In genomic region chr13:53234844-53235243, GRCm38 (mm10) we compare ENCODE assay signal across 15 mouse cellular contexts. TPM values are rescaled to one million over a fixed set of nuclear protein-coding genes. Genes with fewer than 3 reads are reported as not detected.
DNase-seq lines count a peak whose midpoint lies in the region; ATAC-seq lines count a peak whose summit lies in the region.
"Had no signal": no experiment of that assay in that cellular context is flagged by ENCODE, and none has a peak within 500 bp of the region (broad histone marks: within the 10 kb centered on the region; RNA-seq: fewer than 3 reads in every experiment).

No protein-coding gene starts in this region.

- DNase-seq in heart, embryonic 10.5 days (ENCODE audit: low spot score), result no peak
- no peak for DNase-seq in heart, postnatal 25 days (ENCODE audit: low spot score)
- DNase-seq in midbrain, embryonic 11.5 days (ENCODE audit: low spot score, missing footprints), result peak; percentile 91
- DNase-seq in ZHBTc4 (ENCODE audit: low read depth, low spot score), result peak; percentile 96
- no peak for DNase-seq in limb, embryonic 11.5 days (ENCODE audit: low spot score)
- DNase-seq in lung, postnatal 4 days, result no peak
- no peak for DNase-seq in thymus, postnatal 25 days
- DNase-seq: cerebellum, postnatal 25 days; gastrocnemius, postnatal 36 days; heart, postnatal 36 days; liver; lung, postnatal 10 days; thymus, postnatal 36 days had no signal

- no peak overlapping the region for H3K4me3 ChIP-seq in heart, embryonic 10.5 days
- no peak overlapping the region for H3K4me3 ChIP-seq in midbrain, embryonic 11.5 days (ENCODE audit: low read depth, low read length)
- no peak overlapping the region for H3K4me3 ChIP-seq in midbrain, embryonic 15.5 days
- H3K4me3 ChIP-seq in limb, embryonic 11.5 days (ENCODE audit: low read depth, low read length), result no peak overlapping the region
- H3K4me3 ChIP-seq: erythroblast, embryonic 14.5 days had no signal

- peaks cover 82% of the 10 kb centered on the region for H3K4me1 ChIP-seq in heart, embryonic 10.5 days
- peaks cover 31% of the 10 kb centered on the region for H3K4me1 ChIP-seq in midbrain, embryonic 11.5 days (ENCODE audit: control insufficient read depth, insufficient read depth, low read length)
- H3K4me1 ChIP-seq in midbrain, embryonic 15.5 days, result peaks cover 24% of the 10 kb centered on the region
- peaks cover 62% of the 10 kb centered on the region for H3K4me1 ChIP-seq in limb, embryonic 11.5 days (ENCODE audit: control insufficient read depth, insufficient read depth, low read length)

- 15% methylated on average over 12 of the region's 12 CpGs for WGBS in heart, embryonic 10.5 days
- WGBS in midbrain, embryonic 11.5 days, result 2% methylated on average over 12 of the region's 12 CpGs
- WGBS in midbrain, embryonic 15.5 days, result 8% methylated on average over 12 of the region's 12 CpGs
- WGBS in limb, embryonic 11.5 days, result 4% methylated on average over 12 of the region's 12 CpGs

- no peaks in the 10 kb centered on the region for H3K36me3 ChIP-seq in heart, embryonic 10.5 days
- H3K36me3 ChIP-seq in midbrain, embryonic 11.5 days (ENCODE audit: control insufficient read depth, insufficient read depth, low read length), result no peaks in the 10 kb centered on the region
- no peaks in the 10 kb centered on the region for H3K36me3 ChIP-seq in midbrain, embryonic 15.5 days (replicated peaks)
- H3K36me3 ChIP-seq in limb, embryonic 11.5 days (ENCODE audit: control insufficient read depth, insufficient read depth, low read length), result no peaks in the 10 kb centered on the region

- no peaks in the 10 kb centered on the region for H3K27me3 ChIP-seq in heart, embryonic 10.5 days (ENCODE audit: insufficient read depth, poor library complexity, severe bottlenecking)
- H3K27me3 ChIP-seq in midbrain, embryonic 11.5 days (ENCODE audit: control insufficient read depth, insufficient read depth, low read length), result peaks cover 3% of the 10 kb centered on the region
- peaks cover 5% of the 10 kb centered on the region; the same call in 1 of the 2 replicates for H3K27me3 ChIP-seq in midbrain, embryonic 15.5 days (replicated peaks)
- H3K27me3 ChIP-seq in limb, embryonic 11.5 days (ENCODE audit: control insufficient read depth, insufficient read depth, low read length), result no peaks in the 10 kb centered on the region

- ATAC-seq in midbrain, embryonic 11.5 days (ENCODE audit: low FRiP score), result no peak
- no peak for ATAC-seq in midbrain, embryonic 15.5 days (replicated peaks)
- no peak for ATAC-seq in limb, embryonic 11.5 days (ENCODE audit: insufficient number of reproducible peaks, low FRiP score, low TSS enrichment, low read depth)

- H3K4me2 ChIP-seq in midbrain, embryonic 11.5 days, result peak overlapping the region; percentile 23; the same call in 1 of the 2 replicates
- no peak overlapping the region for H3K4me2 ChIP-seq in midbrain, embryonic 15.5 days
- 0 out of 2 replicates have a peak overlapping the region, but pooled peaks have one; percentile 12 for H3K4me2 ChIP-seq in limb, embryonic 11.5 days (ENCODE audit: low read depth, severe bottlenecking)

- H3K9me3 ChIP-seq in heart, embryonic 10.5 days, result no peaks in the 10 kb centered on the region
- H3K9me3 ChIP-seq in midbrain, embryonic 11.5 days (ENCODE audit: control insufficient read depth, low read length), result no peaks in the 10 kb centered on the region
- H3K9me3 ChIP-seq in midbrain, embryonic 15.5 days, result no peaks in the 10 kb centered on the region
- H3K9me3 ChIP-seq in limb, embryonic 11.5 days (ENCODE audit: control insufficient read depth, low read length), result no peaks in the 10 kb centered on the region

- intact Hi-C loops in heart, postnatal 25 days (cut with DNase I), result no loop called here

- H3K27ac ChIP-seq in heart, embryonic 10.5 days, result peak overlapping the region; percentile 69; the same call in 1 of the 2 replicates
- H3K27ac ChIP-seq in midbrain, embryonic 11.5 days (ENCODE audit: low read depth, low read length), result no peak overlapping the region
- H3K27ac ChIP-seq in midbrain, embryonic 15.5 days, result no peak overlapping the region
- H3K27ac ChIP-seq in limb, embryonic 11.5 days (replicated peaks; ENCODE audit: low read depth, low read length), result no peak overlapping the region

- H3K9ac ChIP-seq in midbrain, embryonic 11.5 days (ENCODE audit: low read length), result no peak overlapping the region
- no peak overlapping the region for H3K9ac ChIP-seq in midbrain, embryonic 15.5 days
- no peak overlapping the region for H3K9ac ChIP-seq in limb, embryonic 11.5 days (ENCODE audit: low read length)

RNA-seq across cellular contexts. Expression of gene Ror2, which starts 51.1 kb away (rescaled TPM):
- 25.8 and 27.8 TPM in 2 replicates for polyA plus RNA-seq in heart, embryonic 10.5 days (2016; fragmentation: Nextera tagmentation; extraction: Ambion mirVana)
- 1 to 10 TPM; 1.5 to 1.8 TPM for total RNA-seq in heart, postnatal 25 days (2021)
- 3.4 and 4.8 TPM in 2 replicates for polyA plus RNA-seq in midbrain, embryonic 11.5 days (2014; fragmentation: Nextera tagmentation; extraction: Ambion mirVana)
- 3.2 and 3.7 TPM in 2 replicates for polyA plus RNA-seq in midbrain, embryonic 15.5 days (2015; fragmentation: Nextera tagmentation; extraction: Ambion mirVana)
- 17.8 and 21.1 TPM in 2 replicates for polyA plus RNA-seq in limb, embryonic 11.5 days (2014; fragmentation: Nextera tagmentation; extraction: Ambion mirVana)
- polyA plus RNA-seq: erythroblast, embryonic 14.5 days had no signal

Comparison
In these comparisons a context has a peak if more than half of its experiments do, and no peak if none do; other contexts are left out.
1. DNase-seq: peak in midbrain, embryonic 11.5 days (single experiment) and ZHBTc4 (single experiment); none in heart, embryonic 10.5 days (single experiment), heart, postnatal 25 days (single experiment), limb, embryonic 11.5 days (single experiment), lung, postnatal 4 days (0 of 2) and thymus, postnatal 25 days (single experiment).